Mouse (Mus musculus): ENCODE measurements around the gene Dcaf17. TPM values are rescaled to one million over a fixed set of nuclear protein-coding genes. Genes with fewer than 3 reads are reported as not detected.

Dcaf17 gene
- polyA plus RNA-seq, 1 experiment from 2014 or later = 41.0 TPM

DNA sequence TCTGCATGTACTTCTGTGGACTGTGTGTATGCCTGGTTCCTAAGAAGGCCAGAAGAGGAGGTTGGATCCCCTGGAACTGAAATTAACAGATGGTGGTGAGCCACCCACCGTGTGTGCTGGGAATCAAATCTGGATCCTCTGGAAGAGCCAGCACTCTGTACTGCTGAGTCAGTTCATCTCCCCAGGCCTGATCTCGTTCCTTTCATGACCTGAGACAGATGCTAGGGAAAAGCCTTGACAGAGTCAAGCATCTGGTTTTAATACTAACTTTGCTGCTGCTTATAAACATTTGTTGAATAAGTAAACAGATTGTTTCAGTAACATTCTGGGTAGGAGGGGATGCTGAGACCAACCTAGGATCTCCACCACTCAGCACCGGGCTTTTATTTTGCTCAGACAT, 53.4 kb downstream of the Dcaf17 start:
- Histone ChIP-seq H3K27me3 (no peaks in the 10 kb centered on the region), H3K9me3 (no peaks in the 10 kb centered on the region), H3K9ac (replicated peaks) (no peak overlapping the region), H3K4me1 (no peaks in the 10 kb centered on the region), H3K4me2 (replicated peaks) (no peak overlapping the region), H3K4me3 (no peak overlapping the region), H3K27ac (replicated peaks) (no peak overlapping the region), H3K36me3 (no peaks in the 10 kb centered on the region)
- no peak for ATAC-seq (replicated peaks)
- 89% methylated on average over 3 of the region's 3 CpGs for WGBS

- 53% methylated on average over 6 of the region's 6 CpGs for WGBS
- Histone ChIP-seq H3K4me3 (no peak overlapping the region), H3K4me1 (peaks cover 12% of the 10 kb centered on the region), H3K36me3 (no peaks in the 10 kb centered on the region), H3K27me3 (0 out of 2 replicates have a peak, but pooled peaks cover 11% of the 10 kb centered on the region), H3K27ac (replicated peaks) (no peak overlapping the region), H3K4me2 (replicated peaks) (no peak overlapping the region), H3K9ac (replicated peaks) (no peak overlapping the region), H3K9me3 (no peaks in the 10 kb centered on the region)
- no peak for ATAC-seq (replicated peaks)
Measured at GRCm38 (mm10) chr2:71113489-71114171, 58.5 kb downstream of the Dcaf17 start.

GRCm38 (mm10) chr2:71116151-71116550, 61.0 kb downstream of the Dcaf17 start:
- Histone ChIP-seq H3K36me3 (no peaks in the 10 kb centered on the region), H3K9ac (replicated peaks) (no peak overlapping the region), H3K4me1 (peaks cover 15% of the 10 kb centered on the region), H3K27ac (replicated peaks) (no peak overlapping the region), H3K4me3 (no peak overlapping the region), H3K4me2 (replicated peaks) (no peak overlapping the region), H3K27me3 (0 out of 2 replicates have a peak, but pooled peaks cover 11% of the 10 kb centered on the region), H3K9me3 (no peaks in the 10 kb centered on the region)
- ATAC-seq (replicated peaks) = no peak
- WGBS = 97% methylated on average over 4 of the region's 4 CpGs

GRCm38 (mm10) chr2:71117797-71118708, 62.9 kb downstream of the Dcaf17 start, which contains the start of gene Cybrd1:
Gene Cybrd1 (plus strand): TSS chr2:71117923.
- H3K36me3 ChIP-seq = no peaks in the 10 kb centered on the region
- 4% methylated on average over 60 of the region's 60 CpGs for WGBS
- no peaks in the 10 kb centered on the region for H3K9me3 ChIP-seq
- peak within 1 kb of the TSS; percentile 47 for H3K4me3 ChIP-seq
- peak within 1 kb of the TSS; percentile 91 for H3K4me2 ChIP-seq (replicated peaks)
- peaks cover 30% of the 10 kb centered on the region for H3K4me1 ChIP-seq
- H3K27ac ChIP-seq (replicated peaks) = no peak within 1 kb of the TSS
- H3K9ac ChIP-seq (replicated peaks) = peak within 1 kb of the TSS; percentile 49
- ATAC-seq (replicated peaks) = peak; percentile 46; the same call in 1 of the 2 replicates
- H3K27me3 ChIP-seq = 0 out of 2 replicates have a peak, but pooled peaks cover 11% of the 10 kb centered on the region

GRCm38 (mm10) chr2:71120844-71121243, 65.7 kb downstream of the Dcaf17 start:
- Histone ChIP-seq H3K9ac (replicated peaks) (no peak overlapping the region), H3K4me3 (no peak overlapping the region), H3K9me3 (no peaks in the 10 kb centered on the region), H3K4me1 (peaks cover 30% of the 10 kb centered on the region), H3K27ac (replicated peaks) (0 out of 2 replicates have a peak overlapping the region, but pooled peaks have one; percentile 11), H3K4me2 (replicated peaks) (no peak overlapping the region), H3K36me3 (no peaks in the 10 kb centered on the region), H3K27me3 (0 out of 2 replicates have a peak, but pooled peaks cover 11% of the 10 kb centered on the region)
- 73% methylated on average over 10 of the region's 10 CpGs for WGBS
- ATAC-seq (replicated peaks) = 0 out of 2 replicates have a peak, but pooled peaks have one; percentile 31

DNA sequence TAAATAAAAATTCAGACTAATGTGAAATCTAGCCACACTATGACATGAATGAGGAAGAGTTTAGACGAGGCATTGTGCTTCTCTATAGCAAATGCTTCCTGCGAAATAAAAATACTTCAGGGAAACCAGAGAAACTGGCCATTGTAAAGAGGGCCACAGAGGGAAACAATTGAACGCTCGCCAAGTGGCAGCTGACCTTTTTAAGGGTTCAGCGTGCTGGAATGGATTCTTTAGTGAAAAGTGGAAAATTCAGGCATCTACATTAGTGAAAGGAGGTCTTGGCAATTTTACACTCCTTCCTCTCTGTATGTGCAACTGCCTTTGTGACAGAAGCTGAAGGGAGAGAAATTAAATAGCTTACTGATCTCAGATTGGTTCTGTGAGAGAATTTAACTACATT, 66.3 kb downstream of the Dcaf17 start:
- peak overlapping the region; percentile 11; the same call in 1 of the 2 replicates for H3K27ac ChIP-seq (replicated peaks)
- H3K4me3 ChIP-seq = no peak overlapping the region
- ATAC-seq (replicated peaks) = no peak
- no peak overlapping the region for H3K9ac ChIP-seq (replicated peaks)
- H3K4me1 ChIP-seq = peaks cover 30% of the 10 kb centered on the region
- 5% methylated on average over 5 of the region's 5 CpGs for WGBS
- H3K4me2 ChIP-seq (replicated peaks) = no peak overlapping the region
- no peaks in the 10 kb centered on the region for H3K9me3 ChIP-seq
- 0 out of 2 replicates have a peak, but pooled peaks cover 11% of the 10 kb centered on the region for H3K27me3 ChIP-seq
- no peaks in the 10 kb centered on the region for H3K36me3 ChIP-seq

GRCm38 (mm10) chr2:71122268-71123029, 67.3 kb downstream of the Dcaf17 start:
- H3K9me3 ChIP-seq = no peaks in the 10 kb centered on the region
- H3K9ac ChIP-seq (replicated peaks) = no peak overlapping the region
- no peak for ATAC-seq (replicated peaks)
- H3K4me1 ChIP-seq = peaks cover 29% of the 10 kb centered on the region
- H3K4me3 ChIP-seq = no peak overlapping the region
- H3K4me2 ChIP-seq (replicated peaks) = no peak overlapping the region
- H3K27me3 ChIP-seq = 0 out of 2 replicates have a peak, but pooled peaks cover 4% of the 10 kb centered on the region
- no peaks in the 10 kb centered on the region for H3K36me3 ChIP-seq
- H3K27ac ChIP-seq (replicated peaks) = peak overlapping the region; percentile 38
- WGBS = 43% methylated on average over 13 of the region's 13 CpGs

DNA sequence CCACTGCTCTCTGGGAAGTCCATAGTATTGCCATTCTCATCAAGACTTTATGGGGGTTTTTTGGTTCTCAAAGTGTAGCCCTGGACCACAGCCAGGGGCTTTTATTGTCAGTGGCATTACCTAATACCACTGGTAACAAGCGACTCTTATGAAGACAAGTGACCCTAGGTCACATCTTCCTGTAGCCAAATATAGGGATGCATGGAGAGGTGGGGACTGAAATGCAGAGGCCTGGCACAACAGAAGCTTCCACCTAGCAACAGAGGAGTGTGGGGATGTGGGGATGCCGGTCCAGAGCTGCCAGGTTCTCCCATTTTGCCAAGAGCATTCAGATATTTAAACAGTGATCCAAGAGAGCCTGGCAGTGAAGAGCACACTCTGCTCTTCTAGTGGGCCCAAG, 68.5 kb downstream of the Dcaf17 start:
- peaks cover 18% of the 10 kb centered on the region for H3K4me1 ChIP-seq
- H3K9me3 ChIP-seq = no peaks in the 10 kb centered on the region
- no peak overlapping the region for H3K27ac ChIP-seq (replicated peaks)
- H3K27me3 ChIP-seq = no peaks in the 10 kb centered on the region
- no peaks in the 10 kb centered on the region for H3K36me3 ChIP-seq
- WGBS = 51% methylated on average over 2 of the region's 2 CpGs
- no peak overlapping the region for H3K4me3 ChIP-seq
- no peak overlapping the region for H3K9ac ChIP-seq (replicated peaks)
- no peak for ATAC-seq (replicated peaks)
- no peak overlapping the region for H3K4me2 ChIP-seq (replicated peaks)

GRCm38 (mm10) chr2:71127779-71128534, 72.8 kb downstream of the Dcaf17 start:
- H3K27ac ChIP-seq (replicated peaks) = no peak overlapping the region
- no peaks in the 10 kb centered on the region for H3K9me3 ChIP-seq
- H3K36me3 ChIP-seq = no peaks in the 10 kb centered on the region
- no peak for ATAC-seq (replicated peaks)
- no peak overlapping the region for H3K4me3 ChIP-seq
- no peaks in the 10 kb centered on the region for H3K27me3 ChIP-seq
- H3K4me1 ChIP-seq = no peaks in the 10 kb centered on the region
- no peak overlapping the region for H3K9ac ChIP-seq (replicated peaks)
- 83% methylated on average over 10 of the region's 10 CpGs for WGBS
- H3K4me2 ChIP-seq (replicated peaks) = no peak overlapping the region

DNA sequence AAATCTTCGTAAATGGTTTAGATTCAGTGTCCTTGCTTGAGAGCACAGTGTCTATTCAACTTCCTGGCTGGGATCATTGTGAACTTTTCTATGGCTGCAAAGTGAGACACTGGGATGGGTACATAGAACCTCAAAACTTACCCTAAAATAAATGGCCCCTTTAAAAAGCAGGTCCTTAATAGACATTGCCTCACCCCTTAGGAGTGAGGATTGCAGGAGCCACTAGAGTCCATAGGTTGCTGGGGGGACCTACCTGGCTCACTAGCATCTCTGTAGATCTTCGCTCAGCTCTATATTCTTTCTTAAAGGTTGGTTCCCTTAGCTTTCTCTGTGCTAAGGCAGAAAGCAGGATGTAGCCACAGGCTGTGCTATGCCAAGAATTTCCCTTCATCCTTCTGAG, 75.2 kb downstream of the Dcaf17 start:
- 90% methylated on average over 2 of the region's 2 CpGs for WGBS
- H3K4me1 ChIP-seq = no peaks in the 10 kb centered on the region
- no peaks in the 10 kb centered on the region for H3K9me3 ChIP-seq
- no peak overlapping the region for H3K27ac ChIP-seq (replicated peaks)
- H3K27me3 ChIP-seq = no peaks in the 10 kb centered on the region
- no peak overlapping the region for H3K9ac ChIP-seq (replicated peaks)
- H3K4me3 ChIP-seq = no peak overlapping the region
- H3K4me2 ChIP-seq (replicated peaks) = no peak overlapping the region
- ATAC-seq (replicated peaks) = no peak
- H3K36me3 ChIP-seq = no peaks in the 10 kb centered on the region

DNA sequence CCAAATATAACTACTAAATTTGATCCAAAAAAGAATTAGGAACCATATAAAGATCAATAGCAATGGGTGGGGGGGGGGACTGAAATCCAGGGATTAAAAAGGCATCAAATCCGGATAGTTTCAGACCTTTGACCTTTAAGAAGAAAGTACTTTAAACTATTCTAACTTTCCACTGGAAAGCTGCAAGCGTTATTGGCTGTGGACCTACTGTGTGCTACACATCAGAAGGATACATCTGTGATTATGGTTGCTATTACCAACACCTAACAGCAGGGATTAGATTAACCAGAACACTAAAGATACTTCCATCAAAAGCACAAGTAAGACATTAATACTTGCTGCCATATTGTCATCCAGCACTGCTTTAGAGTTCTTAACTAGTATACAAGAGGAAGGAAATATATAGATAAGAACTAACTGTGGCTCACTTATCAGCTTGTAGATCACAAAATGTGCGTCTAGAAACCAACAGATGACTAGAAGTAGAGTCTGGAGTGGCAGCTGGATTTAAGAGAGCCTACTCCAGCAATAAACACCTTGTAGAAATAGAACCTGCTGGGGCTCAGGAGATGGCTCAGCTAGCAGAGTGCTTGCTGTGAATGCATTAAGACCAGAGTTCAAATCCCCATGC, 76.9 kb downstream of the Dcaf17 start:
- H3K27ac ChIP-seq (replicated peaks) = no peak overlapping the region
- no peak overlapping the region for H3K4me2 ChIP-seq (replicated peaks)
- no peak overlapping the region for H3K4me3 ChIP-seq
- 84% methylated on average over 3 of the region's 3 CpGs for whole genome bisulfite sequencing
- no peaks in the 10 kb centered on the region for H3K4me1 ChIP-seq
- no peak for ATAC-seq (replicated peaks)
- H3K9ac ChIP-seq (replicated peaks) = no peak overlapping the region
- H3K9me3 ChIP-seq = no peaks in the 10 kb centered on the region
- H3K36me3 ChIP-seq = no peaks in the 10 kb centered on the region
- H3K27me3 ChIP-seq = no peaks in the 10 kb centered on the region

Data from forebrain, embryonic 15.5 days (tissue).